Mouse (Mus musculus) urinary bladder, postnatal 4 days (tissue): ENCODE data around the gene Gm16485.
A peak's percentile ranks its signal among the peaks of the same experiment; 100 is the strongest.

Source experiments
- DNase-seq, 2 experiments: peaks; one replicate each; pipeline ENCODE4 v3.0.0; 2021 to 2022; ENCODE audit warnings: low spot score in 2 of 2

The Gm16485 gene

GRCm38 (mm10) chr9:8971491-8971890 lies at the start of gene Gm16485:
TSS of gene Gm16485 (plus strand) at chr9:8971791.
- DNase-seq, result no peak

GRCm38 (mm10) chr9:8927561-8927960 lies 44.0 kb upstream of the Gm16485 start:
- no peak for DNase-seq

DNA sequence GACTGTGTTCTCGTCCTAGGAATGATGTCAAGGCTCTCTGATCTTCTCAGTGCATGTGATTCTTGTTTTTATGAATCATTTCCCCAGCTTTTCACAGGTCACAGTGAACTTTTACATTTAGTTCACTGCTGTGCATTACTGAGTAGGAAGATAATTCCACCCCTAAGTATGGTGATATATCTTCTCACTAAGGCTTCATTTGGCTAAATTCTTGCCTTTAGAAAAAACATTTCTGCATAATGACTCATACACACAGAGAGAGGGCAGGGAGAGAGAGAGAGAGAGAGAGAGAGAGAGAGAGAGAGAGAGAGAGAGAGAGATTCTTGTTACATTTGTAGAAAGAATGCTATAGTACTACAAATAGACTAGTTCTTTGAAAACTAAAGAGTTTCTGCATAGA lies 33.8 kb upstream of the Gm16485 start:
- no peak for DNase-seq

GRCm38 (mm10) chr9:8953306-8953705 lies 18.3 kb upstream of the Gm16485 start:
- no peak for DNase-seq

GRCm38 (mm10) chr9:8964512-8965133 lies 7.0 kb upstream of the Gm16485 start:
- no peak for DNase-seq

GRCm38 (mm10) chr9:8970240-8970639 lies 1.4 kb upstream of the Gm16485 start:
- DNase-seq, result peak; percentile 21 to 59

DNA sequence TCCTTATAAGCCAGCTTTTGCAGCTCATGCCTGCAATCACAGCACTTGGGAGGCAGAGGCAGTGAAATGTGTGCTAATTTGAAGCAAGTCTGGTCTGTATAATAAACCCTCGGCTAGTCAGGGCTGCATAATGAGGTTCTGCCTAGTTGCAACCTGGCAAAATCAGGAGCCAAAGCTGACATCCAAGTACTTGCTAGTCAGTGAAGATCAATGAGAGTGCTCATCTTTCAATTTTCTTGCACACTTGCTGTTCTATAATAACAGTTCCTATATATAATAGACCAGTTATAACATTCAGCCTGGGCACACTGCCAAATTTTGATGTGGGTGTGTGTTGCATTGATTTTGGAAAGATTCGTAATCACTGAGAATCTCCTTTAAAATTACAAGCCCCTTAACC lies 6.2 kb downstream of the Gm16485 start:
- no peak for DNase-seq

DNA sequence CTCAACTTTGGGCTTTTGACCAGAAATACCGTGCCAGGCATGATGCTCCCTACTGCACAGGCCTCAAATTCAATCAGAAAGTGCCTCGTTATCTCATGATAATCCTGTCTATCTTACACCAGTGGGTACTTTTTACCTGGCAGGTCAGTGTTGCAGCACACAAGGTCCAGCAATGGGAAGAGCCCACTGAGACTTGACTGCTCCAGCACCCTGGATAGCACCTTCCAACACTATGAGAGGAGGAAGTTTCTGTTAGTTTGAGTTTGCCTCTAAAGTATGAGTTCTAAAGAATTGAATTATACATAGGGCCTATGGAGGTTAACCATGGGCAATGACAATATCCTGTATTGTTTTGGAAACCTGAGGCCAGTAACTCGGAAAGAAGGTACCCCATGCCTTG lies 10.7 kb downstream of the Gm16485 start:
- DNase-seq, result no peak

DNA sequence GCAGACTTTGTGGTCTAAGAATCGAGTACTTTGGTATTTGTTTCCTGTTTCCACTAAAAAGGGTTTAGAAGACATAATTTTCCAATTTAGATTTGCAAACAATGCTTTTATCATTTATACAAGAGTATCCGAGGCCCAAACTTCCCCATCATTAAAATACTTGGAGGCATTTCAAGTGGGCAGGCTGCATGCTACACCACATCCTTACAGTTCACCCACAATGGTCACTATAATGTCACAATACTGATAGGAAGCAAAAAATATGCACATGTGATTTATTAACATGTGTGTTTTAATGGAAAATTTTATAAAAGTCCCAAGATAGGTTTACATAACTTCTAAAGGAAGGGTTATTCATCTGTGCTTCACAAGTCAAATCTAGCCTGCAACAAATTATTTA lies 24.9 kb downstream of the Gm16485 start:
- no peak for DNase-seq

DNA sequence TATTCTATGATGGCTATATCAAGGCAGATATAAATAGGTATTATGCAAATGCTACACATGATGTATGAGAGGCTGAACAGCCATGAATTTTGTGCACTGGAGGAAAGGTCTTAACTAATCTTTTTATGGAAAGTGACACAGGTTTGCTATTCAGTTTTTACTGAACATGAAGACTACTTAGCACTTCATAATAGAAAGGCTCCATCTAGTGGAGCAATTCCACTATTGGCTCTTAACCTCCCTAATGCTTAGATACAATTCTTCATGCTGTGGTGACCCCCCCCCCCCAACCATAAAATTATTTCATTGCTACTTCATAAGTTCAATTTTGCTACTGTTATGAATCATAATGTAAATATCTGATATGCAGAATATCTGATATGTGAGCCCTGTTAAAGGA lies 29.6 kb downstream of the Gm16485 start:
- no peak for DNase-seq

- no peak for DNase-seq
Observed at GRCm38 (mm10) chr9:9015108-9015507, 43.5 kb downstream of the Gm16485 start.
